Mouse (Mus musculus) erythroblast, embryonic 14.5 days (primary cell): ENCODE data around the gene Tgfbr3. TPM values are rescaled to one million over a fixed set of nuclear protein-coding genes. Genes with fewer than 3 reads are reported as not detected.
A peak's percentile ranks its signal among the peaks of the same experiment; 100 is the strongest.
"Not testable (repeated sequence)": the region's sequence is repeated elsewhere in the genome, so short reads cannot be mapped to it uniquely, and the experiment has no call there.

Experiments
- H3K27me3 ChIP-seq: 2 replicates; pipeline ENCODE4 v1.6.1; 2012; ENCODE audit warnings: inconsistent platforms; ENCODE audit not compliant: control insufficient read depth
- H3K36me3 ChIP-seq: 2 replicates; pipeline ENCODE4 v1.6.1; 2012; ENCODE audit warnings: mild to moderate bottlenecking, inconsistent platforms; ENCODE audit not compliant: control insufficient read depth
- H3K4me1 ChIP-seq: 2 replicates; pipeline ENCODE4 v1.6.1; 2012; ENCODE audit warnings: inconsistent platforms; ENCODE audit not compliant: control insufficient read depth
- H3K4me3 ChIP-seq: replicated peaks from 2 replicates; pipeline ENCODE3; 2012; ENCODE audit warnings: moderate library complexity, mild to moderate bottlenecking, inconsistent platforms
- H3K9me3 ChIP-seq: 2 replicates; pipeline ENCODE4 v1.6.1; 2012; ENCODE audit warnings: low read length, inconsistent platforms, mixed read lengths; ENCODE audit not compliant: control insufficient read depth
- GATA1 ChIP-seq: IDR thresholded peaks from 2 replicates; pipeline ENCODE4 v1.6.1; 2012; ENCODE audit warnings: low read length, inconsistent platforms, mixed read lengths
- TAL1 ChIP-seq: IDR thresholded peaks from 3 replicates; pipeline ENCODE4 v1.6.1; 2012; ENCODE audit warnings: low read length, inconsistent platforms, mixed read lengths
- polyA plus RNA-seq: library from polyadenylated mRNA; stranded (reverse); fragments of >175 nt; gene quantifications from 2 replicates; pipeline ENCODE4 v1.2.3, GENCODE M21; 2012

Tgfbr3 gene
- polyA plus RNA-seq, 1 experiment, result 0.03 TPM

GRCm38 (mm10) chr5:107236975-107237374, 52.5 kb downstream of the Tgfbr3 start:
- Histone ChIP-seq H3K9me3 (no peaks in the 10 kb centered on the region), H3K4me1 (peaks cover 74% of the 10 kb centered on the region), H3K27me3 (no peaks in the 10 kb centered on the region), H3K36me3 (peaks cover 3% of the 10 kb centered on the region; the same call in 1 of the 2 replicates), H3K4me3 (no peak overlapping the region)
- TF ChIP-seq TAL1 (no peak), GATA1 (no peak)

GRCm38 (mm10) chr5:107236039-107236438, 53.4 kb downstream of the Tgfbr3 start:
- TF ChIP-seq GATA1 (0 out of 2 replicates have a peak, but pooled peaks have one; percentile 32), TAL1 (no peak)
- Histone ChIP-seq H3K4me1 (peaks cover 76% of the 10 kb centered on the region), H3K4me3 (no peak overlapping the region), H3K36me3 (no peaks in the 10 kb centered on the region), H3K27me3 (no peaks in the 10 kb centered on the region), H3K9me3 (no peaks in the 10 kb centered on the region)

DNA sequence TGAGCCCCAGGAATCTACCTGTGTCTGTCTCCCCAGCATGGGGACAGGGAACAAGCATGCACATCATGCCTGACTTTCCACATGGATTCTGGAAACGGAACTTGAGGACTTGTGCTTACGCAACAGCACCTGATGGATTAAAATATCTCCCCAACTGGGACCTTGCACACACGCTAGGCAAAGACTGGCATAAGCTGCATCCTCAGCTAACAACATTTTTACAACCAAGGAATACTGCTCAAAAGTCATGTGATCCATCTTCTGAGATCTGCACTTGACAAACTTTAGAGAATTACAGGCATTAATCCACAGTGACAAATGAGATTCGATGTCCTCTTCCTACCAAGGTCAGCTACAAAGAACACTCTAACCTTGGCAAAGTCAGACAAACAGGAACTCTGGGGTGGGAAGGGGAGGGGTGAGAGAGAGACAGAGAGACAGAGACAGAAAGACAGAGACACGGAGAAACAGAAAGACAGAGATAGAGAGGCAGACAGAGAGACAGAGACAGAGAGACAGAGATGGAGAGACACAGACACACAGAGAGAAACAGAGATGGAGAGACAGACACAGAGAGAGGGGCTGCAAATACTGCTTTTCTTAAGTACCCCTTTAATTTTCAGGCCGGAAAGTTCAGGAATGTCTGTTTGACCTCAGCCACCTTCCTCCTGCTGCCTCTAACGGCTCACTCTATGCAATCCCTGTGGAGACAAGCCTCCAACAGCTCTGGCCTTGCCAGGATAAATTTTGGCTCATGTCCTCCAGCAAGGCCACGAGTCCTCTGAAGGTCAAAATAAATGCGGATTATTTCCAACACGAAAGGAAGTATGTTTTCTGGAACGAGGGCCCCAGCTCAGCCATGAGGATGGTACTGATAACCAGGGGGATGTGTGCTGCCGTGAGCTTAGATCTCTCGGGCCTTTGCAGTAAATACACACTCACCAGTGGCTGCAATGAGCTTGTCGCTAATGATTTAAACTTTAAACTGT, 55.8 kb downstream of the Tgfbr3 start:
- H3K36me3 ChIP-seq, result no peaks in the 10 kb centered on the region
- H3K4me3 ChIP-seq, result peak overlapping the region; percentile 42
- peaks cover 91% of the 10 kb centered on the region for H3K4me1 ChIP-seq

GRCm38 (mm10) chr5:107230189-107230588, 59.2 kb downstream of the Tgfbr3 start:
- Histone ChIP-seq H3K4me1 (peaks cover 68% of the 10 kb centered on the region), H3K27me3 (no peaks in the 10 kb centered on the region), H3K36me3 (peaks cover 3% of the 10 kb centered on the region), H3K9me3 (no peaks in the 10 kb centered on the region), H3K4me3 (no peak overlapping the region)
- TF ChIP-seq TAL1 (no peak), GATA1 (no peak)

More for the DNA sequence above, 55.8 kb downstream of the Tgfbr3 start:
- Histone ChIP-seq H3K27me3 (no peaks in the 10 kb centered on the region), H3K9me3 (no peaks in the 10 kb centered on the region)
- TF ChIP-seq TAL1, result no peak
- TF ChIP-seq GATA1, result peak; percentile 23; the same call in 1 of the 2 replicates

DNA sequence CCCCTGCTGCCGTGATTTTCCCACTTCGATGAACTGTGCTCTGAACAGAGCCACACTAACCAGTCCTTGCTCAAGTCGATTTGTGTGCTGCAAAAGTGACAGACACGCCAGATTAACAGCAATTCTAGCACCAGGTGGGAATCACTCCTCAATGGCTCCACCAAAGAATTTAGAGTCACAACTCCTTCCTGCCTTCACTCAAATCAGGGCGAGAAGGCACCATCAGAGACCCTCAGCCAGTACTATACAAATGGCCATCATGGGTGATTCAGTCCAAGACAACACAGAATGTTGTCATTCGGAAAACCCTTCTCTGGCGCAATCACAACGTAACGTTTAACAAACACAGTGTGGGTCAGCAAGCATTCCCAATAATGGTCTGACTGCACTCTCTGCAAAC, 60.4 kb downstream of the Tgfbr3 start:
- Histone ChIP-seq H3K9me3 (no peaks in the 10 kb centered on the region), H3K4me1 (peaks cover 68% of the 10 kb centered on the region), H3K4me3 (no peak overlapping the region), H3K27me3 (no peaks in the 10 kb centered on the region), H3K36me3 (peaks cover 3% of the 10 kb centered on the region)
- TF ChIP-seq TAL1 (no peak), GATA1 (no peak)

DNA sequence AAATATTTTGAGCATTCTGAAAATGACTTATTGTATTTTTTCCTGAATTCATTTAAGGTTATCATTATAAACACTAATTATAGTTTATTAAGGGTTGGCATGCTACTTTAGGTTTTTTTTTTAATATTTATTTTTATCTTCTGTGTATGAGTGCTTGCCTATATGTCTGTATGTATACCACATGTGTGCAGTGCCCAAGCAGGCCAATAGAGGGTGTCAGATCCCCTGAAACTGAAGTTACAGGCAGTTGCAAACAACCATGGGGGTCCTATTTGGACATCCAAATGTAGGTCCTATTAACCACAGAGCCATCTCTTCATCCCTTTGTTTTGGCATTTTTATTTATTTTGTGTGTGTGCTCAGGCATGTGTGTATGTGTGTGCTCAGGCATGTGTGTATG, 61.8 kb downstream of the Tgfbr3 start:
- no peak for TF ChIP-seq TAL1
- TF ChIP-seq GATA1, result no peak
- H3K4me1 ChIP-seq, result peaks cover 67% of the 10 kb centered on the region
- no peaks in the 10 kb centered on the region for H3K27me3 ChIP-seq
- no peaks in the 10 kb centered on the region for H3K9me3 ChIP-seq
- peaks cover 3% of the 10 kb centered on the region for H3K36me3 ChIP-seq
- no peak overlapping the region for H3K4me3 ChIP-seq

- Histone ChIP-seq H3K36me3 (peaks cover 3% of the 10 kb centered on the region), H3K9me3 (no peaks in the 10 kb centered on the region), H3K27me3 (no peaks in the 10 kb centered on the region), H3K4me3 (no peak overlapping the region), H3K4me1 (peaks cover 70% of the 10 kb centered on the region)
- TF ChIP-seq GATA1 (no peak), TAL1 (no peak)
Measured at GRCm38 (mm10) chr5:107224820-107225417, 64.5 kb downstream of the Tgfbr3 start.

GRCm38 (mm10) chr5:107224151-107224550, 65.3 kb downstream of the Tgfbr3 start:
- Histone ChIP-seq H3K27me3 (no peaks in the 10 kb centered on the region), H3K4me3 (no peak overlapping the region), H3K9me3 (no peaks in the 10 kb centered on the region), H3K4me1 (peaks cover 71% of the 10 kb centered on the region), H3K36me3 (peaks cover 3% of the 10 kb centered on the region)
- TF ChIP-seq GATA1, result no peak
- TF ChIP-seq TAL1, result no peak

- H3K4me3 ChIP-seq, H3K27me3 ChIP-seq, H3K36me3 ChIP-seq, H3K9me3 ChIP-seq: not testable (repeated sequence)
- H3K4me1 ChIP-seq, result peaks cover 71% of the 10 kb centered on the region
Measured at GRCm38 (mm10) chr5:107223483-107223882, 65.9 kb downstream of the Tgfbr3 start.
